Mouse (Mus musculus) right cerebral cortex, postnatal 14 days (tissue): ENCODE measurements around the gene Mta3.
"Not testable (repeated sequence)": the region's sequence is repeated elsewhere in the genome, so short reads cannot be mapped to it uniquely, and the experiment has no call there.

Source experiments
- DNase-seq: peaks from one replicate; pipeline ENCODE4 v3.0.0; 2022

Mta3 gene

DNA sequence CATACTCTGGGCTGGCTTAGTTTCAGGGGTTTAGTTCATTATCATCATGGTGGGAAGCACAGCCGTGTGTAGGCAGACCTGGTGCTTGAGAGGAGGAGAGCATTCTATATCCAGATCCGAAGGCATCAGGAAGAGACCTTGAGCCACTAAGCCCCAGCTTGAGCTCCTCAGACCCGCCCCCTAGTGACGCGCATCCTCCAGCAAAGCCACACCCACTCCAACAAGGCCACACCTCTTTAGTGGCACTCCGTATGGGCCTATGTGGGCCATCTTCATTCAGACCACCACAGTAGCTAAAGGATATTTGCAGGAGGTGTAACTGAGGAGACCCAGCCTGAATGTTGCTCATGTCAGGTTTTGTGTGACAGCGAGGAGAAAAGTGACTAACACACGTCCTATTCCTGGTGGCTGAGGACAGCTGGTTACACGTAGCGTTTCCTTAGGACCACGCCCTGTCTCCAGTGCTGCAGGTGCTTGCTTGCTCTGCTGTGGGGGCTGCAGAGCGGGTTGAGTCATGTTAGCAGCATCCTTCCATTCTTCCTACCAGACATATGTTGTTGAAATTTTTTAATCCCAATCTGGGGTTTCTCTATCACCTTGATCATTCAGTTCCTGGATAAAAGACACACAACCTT lies 148.4 kb downstream of the Mta3 start:
- DNase-seq, result no peak

DNA sequence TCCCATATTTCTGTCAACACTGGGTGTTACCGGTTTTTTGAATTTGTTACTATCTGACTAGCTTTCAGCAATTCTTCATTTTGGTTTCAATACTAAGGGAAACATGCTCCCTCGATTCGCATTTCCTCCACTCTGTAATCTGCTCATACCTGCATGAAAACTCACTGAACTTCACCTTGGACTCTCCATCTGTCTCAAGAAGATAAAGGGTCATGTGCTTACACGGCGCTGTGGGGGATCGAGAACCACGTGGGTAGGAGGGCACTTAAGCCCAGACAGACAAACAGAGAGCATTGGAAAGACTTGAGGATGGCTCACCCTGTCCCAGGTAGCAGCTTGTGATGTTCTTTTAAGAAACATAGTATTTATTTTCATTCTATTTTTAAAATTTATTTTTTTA lies 152.4 kb downstream of the Mta3 start:
- DNase-seq, result no peak

DNA sequence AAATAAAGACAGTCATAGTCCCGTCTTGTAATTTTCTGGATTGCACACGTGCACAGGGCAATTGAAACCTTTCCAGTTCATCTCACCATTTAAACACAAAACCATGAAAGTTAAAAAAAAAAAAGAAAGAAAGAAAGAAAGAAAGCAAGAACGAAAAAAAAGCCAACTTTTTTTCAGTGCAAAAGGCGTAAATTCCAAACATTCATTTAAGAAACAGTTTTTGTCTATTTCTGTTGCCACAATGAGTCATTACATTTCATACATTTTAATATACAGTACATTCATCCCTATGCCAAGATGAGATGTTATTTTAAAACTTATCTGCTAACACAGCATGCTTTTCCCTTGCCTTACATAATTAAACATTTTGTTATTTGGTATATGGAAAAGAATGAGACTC lies 153.7 kb downstream of the Mta3 start:
- DNase-seq, result no peak

DNA sequence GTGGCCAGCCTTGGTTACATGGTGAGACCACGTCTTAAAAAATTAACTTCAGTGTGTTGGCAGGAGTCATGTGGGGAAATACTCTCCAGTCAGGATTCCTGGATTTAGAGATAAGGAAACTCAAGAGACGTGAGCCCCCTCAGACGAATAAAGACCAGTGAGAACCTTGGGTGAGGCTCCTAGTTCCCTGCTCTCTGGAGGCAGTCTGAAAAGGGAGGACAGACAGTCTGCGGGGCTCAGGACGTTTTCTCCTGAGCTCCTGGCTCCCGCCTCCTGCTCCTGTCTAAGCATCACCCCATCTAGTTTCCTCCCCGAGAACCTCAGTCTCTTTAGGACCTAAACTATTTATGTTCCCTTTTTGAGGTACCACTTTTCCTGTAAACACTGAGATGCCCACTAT lies 154.3 kb downstream of the Mta3 start:
- no peak for DNase-seq

DNA sequence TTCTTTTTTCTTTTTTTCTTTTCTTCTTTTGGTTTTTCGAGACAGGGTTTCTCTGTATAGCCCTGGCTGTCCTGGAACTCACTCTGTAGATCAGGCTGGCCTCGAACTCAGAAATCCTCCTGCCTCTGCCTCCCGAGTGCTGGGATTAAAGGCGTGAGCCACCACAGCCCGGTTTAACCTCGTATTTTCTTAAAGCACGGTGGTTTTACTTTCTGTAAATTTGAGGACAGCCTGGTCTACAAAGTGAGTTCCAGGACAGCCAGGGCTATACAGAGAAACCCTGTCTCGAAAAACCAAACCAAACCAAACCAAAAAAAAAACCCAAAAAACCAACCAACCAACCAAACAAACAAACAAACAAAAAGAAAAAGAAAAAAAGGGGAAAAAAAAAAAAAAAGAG lies 155.0 kb downstream of the Mta3 start:
- not testable (repeated sequence) for DNase-seq

DNA sequence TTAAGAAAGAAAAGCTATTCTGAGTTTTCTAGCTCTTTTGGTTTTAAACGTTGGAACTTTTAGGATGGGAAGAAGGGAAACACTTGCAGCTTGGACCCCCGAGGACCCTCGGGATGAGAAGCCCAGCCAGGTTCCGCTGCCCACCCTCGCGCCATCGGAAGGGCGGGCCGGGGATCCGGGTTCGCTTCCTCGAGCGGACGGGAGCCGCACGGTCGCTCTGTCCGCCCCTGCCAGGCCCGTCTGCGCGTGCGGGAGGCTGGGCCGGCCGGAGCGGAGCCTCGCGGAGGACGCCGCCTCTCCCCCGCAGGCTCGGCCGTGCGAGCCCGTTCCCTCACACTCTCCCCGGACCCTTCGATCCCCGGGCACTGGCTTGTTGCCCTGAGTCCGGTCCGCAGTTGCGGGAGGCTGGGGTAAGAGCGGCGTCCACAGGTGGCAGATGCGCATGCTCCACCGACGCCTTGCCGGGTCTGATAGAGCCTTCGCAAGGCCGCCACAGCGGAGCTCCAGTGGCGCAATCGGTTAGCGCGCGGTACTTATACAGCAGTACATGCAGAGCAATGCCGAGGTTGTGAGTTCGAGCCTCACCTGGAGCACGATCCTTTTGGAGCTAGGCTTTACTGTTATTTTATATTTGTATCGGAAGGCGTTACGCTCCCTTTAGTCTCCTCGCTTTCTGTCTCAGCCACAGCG lies 155.6 kb downstream of the Mta3 start:
- DNase-seq, result peak; percentile 96

DNA sequence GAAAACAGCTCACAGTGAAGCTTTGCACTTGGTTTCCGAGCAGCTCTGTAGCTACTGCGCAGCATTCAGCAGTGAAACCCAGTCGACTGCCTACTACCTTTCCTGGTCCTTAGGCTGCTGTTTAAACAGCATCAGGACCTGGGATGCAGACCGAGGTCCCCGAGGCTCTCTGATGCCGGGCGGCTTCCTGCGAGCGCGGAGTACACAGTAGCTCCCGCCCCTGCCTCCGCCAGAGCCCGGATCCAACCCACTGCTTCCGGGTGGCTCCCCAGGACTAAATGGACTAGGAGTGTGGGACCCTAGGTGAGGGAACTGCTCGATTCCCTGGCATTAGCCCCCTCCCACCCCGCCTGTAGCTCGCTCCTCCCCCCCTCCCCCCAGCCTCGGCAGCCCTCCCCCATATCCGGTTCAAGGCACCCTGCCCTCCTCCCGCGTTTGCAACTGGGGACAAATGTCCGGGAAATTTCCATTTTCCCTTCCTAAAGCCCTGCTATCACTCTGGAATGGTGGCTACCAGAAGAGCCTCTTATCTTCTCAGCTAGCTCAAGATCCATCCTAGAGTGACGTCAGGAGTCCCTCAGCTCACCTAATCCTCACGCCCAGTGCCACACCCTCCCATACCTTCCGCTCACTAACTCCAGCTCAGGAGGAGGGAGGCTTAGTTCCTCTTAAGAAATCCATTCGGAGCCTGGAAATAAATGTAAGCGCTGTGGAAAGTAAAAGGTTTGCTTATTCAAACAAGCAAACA lies 156.3 kb downstream of the Mta3 start:
- peak; percentile 68 for DNase-seq

DNA sequence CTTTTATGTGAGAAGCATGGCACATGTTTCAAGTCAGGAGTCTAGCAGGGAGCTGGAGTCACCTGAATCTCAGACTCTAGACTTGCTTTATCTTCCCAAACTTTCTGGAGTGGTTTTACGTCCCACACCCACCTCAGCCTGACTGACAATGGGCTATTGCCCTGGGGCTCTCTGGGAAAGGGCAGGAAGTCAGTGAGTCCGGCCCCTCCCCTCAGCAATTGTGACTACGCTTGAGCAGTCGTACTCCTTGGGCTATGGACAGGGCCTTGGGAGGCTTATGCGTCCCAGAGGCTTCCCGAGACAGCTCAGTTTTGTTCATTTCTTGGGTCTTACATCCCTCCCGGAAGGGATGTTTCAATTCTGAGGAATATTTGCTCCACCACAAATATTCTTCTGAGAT lies 159.4 kb downstream of the Mta3 start:
- DNase-seq, result no peak

DNA sequence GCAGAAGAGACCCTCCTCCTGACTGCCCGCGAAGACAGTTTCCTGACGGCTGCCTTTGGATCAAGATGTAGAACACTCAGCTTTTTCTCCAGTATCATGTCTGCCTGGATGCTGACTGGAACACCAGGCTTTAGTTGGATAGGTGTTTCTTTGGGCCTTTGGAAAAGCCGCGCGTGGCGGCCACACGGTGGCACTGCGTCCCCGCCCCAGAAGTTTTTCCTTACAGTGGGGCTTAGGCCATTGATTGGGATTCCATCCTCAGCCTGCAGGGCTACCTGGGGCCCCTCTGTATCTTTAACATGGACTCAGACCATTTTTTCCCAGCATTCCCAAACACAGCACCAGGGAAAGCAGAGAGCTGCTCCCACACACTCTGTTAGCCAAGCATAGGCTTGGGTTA lies 160.6 kb downstream of the Mta3 start:
- DNase-seq, result peak; percentile 38

DNA sequence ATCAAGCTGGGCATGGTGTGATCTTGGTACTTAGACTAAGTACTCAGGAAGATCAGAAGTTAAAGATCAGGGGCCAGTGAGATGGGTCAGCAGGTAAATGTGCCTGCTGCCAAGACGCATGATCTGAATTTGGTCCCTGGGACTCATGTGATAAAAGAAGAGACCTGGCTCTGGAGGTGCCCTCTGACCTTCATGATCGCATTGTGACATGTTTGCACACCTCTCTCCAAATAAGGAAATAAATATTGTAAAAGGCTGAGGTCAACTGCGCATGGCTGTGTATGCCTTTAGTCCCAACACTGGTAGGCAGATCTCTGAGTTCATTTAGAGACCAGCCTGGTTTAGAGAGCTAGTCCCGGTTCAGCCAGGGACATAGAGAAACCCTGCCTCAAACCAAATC lies 164.4 kb downstream of the Mta3 start:
- DNase-seq, result no peak
